15 mouse cellular contexts compared by ENCODE assay signal in genomic region chr3:18298699-18299098, GRCm38 (mm10).
"Had no signal": no experiment of that assay in that cellular context is flagged by ENCODE, and none has a peak within 500 bp of the region (broad histone marks: within the 10 kb centered on the region; RNA-seq: fewer than 3 reads in every experiment).

No protein-coding gene starts in this region.

- ATAC-seq: intestine, embryonic 15.5 days had no signal

- H3K9ac ChIP-seq: intestine, embryonic 15.5 days; liver, embryonic 14.5 days had no signal

- H3K4me1 ChIP-seq: intestine, embryonic 15.5 days had no signal

- H3K36me3 ChIP-seq: intestine, embryonic 15.5 days had no signal

- H3K9me3 ChIP-seq: intestine, embryonic 15.5 days had no signal

- H3K4me3 ChIP-seq: intestine, embryonic 15.5 days; left cerebral cortex, adult 2 months had no signal

- H3K27me3 ChIP-seq: intestine, embryonic 15.5 days had no signal

- DNase-seq: kidney, adult 11 months; kidney, postnatal 10 days; kidney, postnatal 4 days; layer of hippocampus, adult 9-11 months; layer of hippocampus, postnatal 36 days; lung, adult 2 months; lung, postnatal 14 days; lung, postnatal 4 days; midbrain, embryonic 14.5 days; thymus, adult 18-20 months; thymus, postnatal 36 days had no signal

- H3K4me2 ChIP-seq: intestine, embryonic 15.5 days; midbrain, embryonic 11.5 days had no signal

- H3K27ac ChIP-seq: intestine, embryonic 15.5 days; left cerebral cortex, adult 2 months; liver, embryonic 14.5 days had no signal
